Mouse (Mus musculus) intestine, embryonic 16.5 days (tissue): ENCODE measurements around the gene BC048507. TPM values are rescaled to one million over a fixed set of nuclear protein-coding genes. Genes with fewer than 3 reads are reported as not detected.
"Not testable (repeated sequence)": the region's sequence is repeated elsewhere in the genome, so short reads cannot be mapped to it uniquely, and the experiment has no call there.

ENCODE experiments used
- ATAC-seq: fragments of 200-750 bp; cut with Nextera tagmentation; 2 replicates; pipeline ENCODE4 v1.8.0; 2017; ENCODE audit warnings: moderate TSS enrichment, moderate library complexity
- H3K27ac ChIP-seq: fragments of 300-500 bp; sonication (generic); 2 replicates; pipeline ENCODE4 v1.5.1; 2014; ENCODE audit warnings: mild to moderate bottlenecking, low read length
- H3K27me3 ChIP-seq: fragments of 300-500 bp; sonication (generic); replicated peaks from 2 replicates; pipeline ENCODE4 v1.6.1; 2014; ENCODE audit warnings: low read length, control low read depth, mixed read lengths; ENCODE audit not compliant: control insufficient read depth, insufficient read depth
- H3K36me3 ChIP-seq: fragments of 300-500 bp; sonication (generic); 2 replicates; pipeline ENCODE4 v1.6.1; 2014; ENCODE audit warnings: low read length, control low read depth; ENCODE audit not compliant: control insufficient read depth, insufficient read depth
- H3K4me1 ChIP-seq: fragments of 300-500 bp; sonication (generic); 2 replicates; pipeline ENCODE4 v1.6.1; 2014; ENCODE audit warnings: low read length, control low read depth, mixed read lengths; ENCODE audit not compliant: control insufficient read depth, insufficient read depth
- H3K4me2 ChIP-seq: fragments of 300-500 bp; sonication (generic); 2 replicates; pipeline ENCODE4 v1.6.1; 2014; ENCODE audit warnings: low read depth, low read length, control low read depth
- H3K4me3 ChIP-seq: fragments of 300-500 bp; sonication (generic); 2 replicates; pipeline ENCODE4 v1.5.1; 2014; ENCODE audit warnings: mild to moderate bottlenecking, low read length
- H3K9ac ChIP-seq: fragments of 300-500 bp; sonication (generic); 2 replicates; pipeline ENCODE4 v1.6.1; 2014; ENCODE audit warnings: low read depth, low read length
- H3K9me3 ChIP-seq: fragments of 300-500 bp; sonication (generic); 2 replicates; pipeline ENCODE4 v1.6.1; 2016; ENCODE audit warnings: low read length, control low read depth; ENCODE audit not compliant: control insufficient read depth
- WGBS: fragments of 180-500 bp; shearing (Covaris S2); extraction: QIAGEN DNeasy Blood & Tissue Kit; methylation state at CpG from one replicate; pipeline ENCODE4 v1.1.7; 2014; 5-methylcytosine and 5-hydroxymethylcytosine counted together
- polyA plus RNA-seq: library from polyadenylated mRNA; unstranded; fragments of >200 nt; fragmentation: Nextera tagmentation; extraction: Ambion mirVana; gene quantifications from 2 replicates; pipeline ENCODE4 v1.2.1, GENCODE M21; 2015

The BC048507 gene
- polyA plus RNA-seq: not detected in 2 replicates

DNA sequence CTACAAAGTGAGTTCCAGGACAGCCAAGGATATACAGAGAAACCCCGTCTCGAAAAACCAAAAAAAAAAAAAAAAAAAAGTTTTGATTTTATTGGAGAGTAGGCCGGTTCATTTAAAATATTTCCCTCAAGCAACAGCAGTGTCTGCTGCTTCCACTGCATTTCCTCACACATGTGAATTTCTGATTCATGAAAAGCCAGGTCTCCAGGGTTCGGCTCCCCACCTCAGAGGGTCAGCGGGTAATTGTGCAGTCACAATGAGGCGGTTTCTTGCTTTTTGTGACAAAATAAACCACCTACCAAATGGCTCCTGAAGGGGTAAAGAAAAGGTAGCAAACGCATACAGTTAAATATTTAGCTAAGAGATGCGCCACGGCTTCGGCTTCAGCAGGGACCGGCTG, at the start of gene BC048507:
TSS of gene BC048507 (plus strand) at position 301 of the 400 bp plus-strand sequence.
- H3K4me2 ChIP-seq: no peak within 1 kb of the TSS
- H3K9ac ChIP-seq: no peak within 1 kb of the TSS
- H3K9me3 ChIP-seq: no peaks in the 10 kb centered on the region
- no peak within 1 kb of the TSS for H3K4me3 ChIP-seq
- no peaks in the 10 kb centered on the region for H3K4me1 ChIP-seq
- H3K27ac ChIP-seq: no peak within 1 kb of the TSS
- 74% methylated on average over 11 of the region's 11 CpGs for WGBS
- ATAC-seq: no peak
- H3K27me3 ChIP-seq: no peaks in the 10 kb centered on the region
- no peaks in the 10 kb centered on the region for H3K36me3 ChIP-seq

DNA sequence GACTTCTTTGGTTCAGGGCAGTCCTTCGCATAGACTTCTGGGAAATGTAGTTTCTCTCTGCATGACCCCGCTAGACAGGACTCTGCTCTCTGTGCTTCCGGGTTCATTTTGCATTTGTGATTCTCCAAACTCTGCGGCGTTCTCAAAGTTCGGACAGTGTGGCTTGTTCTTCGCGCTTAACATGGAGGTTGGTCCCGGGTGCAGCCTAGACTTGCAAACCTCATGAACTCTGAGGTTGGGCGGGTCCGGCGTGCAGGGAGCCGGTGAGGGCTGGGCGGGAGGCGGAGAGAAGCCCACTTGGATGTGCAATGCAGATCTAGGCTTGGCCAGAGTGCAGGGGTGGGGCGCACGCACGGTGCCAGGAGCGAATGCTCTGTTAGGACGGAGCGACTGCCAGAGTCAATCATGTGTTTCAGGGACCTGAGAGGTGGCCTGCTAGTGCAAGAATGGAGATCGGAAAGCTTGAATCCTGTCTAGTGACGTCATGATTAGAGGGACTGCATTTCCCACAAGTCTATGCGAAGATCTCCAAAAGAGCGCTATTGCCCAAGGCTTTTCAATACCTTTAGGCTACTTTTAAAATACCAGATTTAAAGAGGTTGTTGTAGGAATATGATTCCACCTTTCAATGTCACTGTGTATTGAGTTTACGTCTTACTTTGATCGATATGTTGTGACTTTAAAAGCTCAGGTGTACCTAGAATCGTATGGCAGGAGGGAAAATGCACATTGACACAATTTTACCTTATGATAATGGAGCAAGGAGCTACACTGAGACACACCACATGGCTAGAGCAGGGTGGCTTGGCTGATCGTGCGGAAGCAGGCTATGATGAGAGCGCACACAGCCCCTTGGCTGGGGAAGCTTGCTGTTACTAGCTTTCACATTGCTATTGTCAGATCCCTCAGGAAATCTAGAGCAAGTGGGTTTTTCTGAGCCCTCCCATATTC, 49.1 kb upstream of the BC048507 start, which contains the start of gene Zfp273:
TSS of gene Zfp273 (plus strand) at position 31 of the 951 bp plus-strand sequence.
- Histone ChIP-seq H3K4me1 (no peaks in the 10 kb centered on the region), H3K27me3 (no peaks in the 10 kb centered on the region), H3K4me3 (peak within 1 kb of the TSS; percentile 64), H3K9me3 (no peaks in the 10 kb centered on the region), H3K36me3 (no peaks in the 10 kb centered on the region), H3K4me2 (peak within 1 kb of the TSS; percentile 89), H3K27ac (peak within 1 kb of the TSS; percentile 82), H3K9ac (peak within 1 kb of the TSS; percentile 71)
- 3% methylated on average over 31 of the region's 31 CpGs for WGBS
- ATAC-seq: peak; percentile 99

DNA sequence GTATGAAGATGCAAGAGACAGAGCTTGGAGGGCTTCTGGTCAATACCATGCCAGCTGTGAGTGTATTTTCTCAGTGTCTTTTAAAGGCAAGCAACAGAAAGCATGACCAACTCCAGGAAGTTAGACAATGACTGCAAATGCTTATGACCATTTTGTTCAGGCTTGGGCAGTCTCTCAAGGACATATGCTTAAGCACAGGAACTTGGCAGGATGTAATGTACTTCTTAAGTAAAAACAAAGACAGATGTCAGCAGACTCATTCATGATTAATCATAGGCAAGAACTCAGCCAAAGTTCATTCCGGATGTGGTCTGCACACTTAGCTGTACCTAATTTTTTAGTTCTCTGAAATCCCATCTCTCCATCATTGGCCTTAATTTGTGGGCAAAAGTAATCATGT, 44.5 kb upstream of the BC048507 start:
- WGBS: 80% methylated on average over 1 of the region's 1 CpGs

DNA sequence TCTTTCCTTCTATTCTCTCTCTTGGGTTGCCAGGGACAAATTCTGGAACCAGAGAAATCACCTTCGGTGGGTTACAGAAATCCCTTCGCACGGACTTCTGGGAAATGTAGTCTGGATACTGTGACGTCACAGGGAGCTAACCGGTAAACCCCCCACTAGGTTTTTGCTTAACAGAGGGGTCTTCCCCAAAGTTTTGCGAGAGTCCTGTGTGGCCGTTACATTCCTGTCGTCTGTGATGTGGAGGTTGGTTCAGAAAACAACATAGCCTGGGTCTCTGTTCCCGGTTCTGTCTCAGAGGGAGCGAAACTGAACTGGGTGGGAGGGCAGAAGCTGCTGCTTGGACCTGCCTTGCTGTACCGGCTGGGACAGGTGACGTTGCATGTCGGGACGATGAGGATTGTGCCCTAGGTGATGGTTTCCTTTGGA, 32.2 kb upstream of the BC048507 start, which contains the start of gene Gm10037:
TSS of gene Gm10037 (plus strand) at position 196 of the 426 bp plus-strand sequence.
- ATAC-seq: peak; percentile 86
- H3K4me3 ChIP-seq: peak within 1 kb of the TSS; percentile 63
- H3K27ac ChIP-seq: no peak within 1 kb of the TSS
- H3K9ac ChIP-seq: peak within 1 kb of the TSS; percentile 76
- peak within 1 kb of the TSS; percentile 72 for H3K4me2 ChIP-seq
- H3K36me3 ChIP-seq: no peaks in the 10 kb centered on the region
- no peaks in the 10 kb centered on the region for H3K4me1 ChIP-seq
- WGBS: 3% methylated on average over 14 of the region's 14 CpGs
- no peaks in the 10 kb centered on the region for H3K27me3 ChIP-seq
- no peaks in the 10 kb centered on the region for H3K9me3 ChIP-seq

More for the DNA sequence above, 44.5 kb upstream of the BC048507 start:
- no peak overlapping the region for H3K4me3 ChIP-seq
- no peak overlapping the region for H3K4me2 ChIP-seq
- no peaks in the 10 kb centered on the region; the same call in 1 of the 2 replicates for H3K36me3 ChIP-seq
- H3K27me3 ChIP-seq: no peaks in the 10 kb centered on the region
- no peaks in the 10 kb centered on the region for H3K4me1 ChIP-seq
- ATAC-seq: no peak
- H3K9ac ChIP-seq: no peak overlapping the region
- no peaks in the 10 kb centered on the region for H3K9me3 ChIP-seq
- H3K27ac ChIP-seq: no peak overlapping the region

DNA sequence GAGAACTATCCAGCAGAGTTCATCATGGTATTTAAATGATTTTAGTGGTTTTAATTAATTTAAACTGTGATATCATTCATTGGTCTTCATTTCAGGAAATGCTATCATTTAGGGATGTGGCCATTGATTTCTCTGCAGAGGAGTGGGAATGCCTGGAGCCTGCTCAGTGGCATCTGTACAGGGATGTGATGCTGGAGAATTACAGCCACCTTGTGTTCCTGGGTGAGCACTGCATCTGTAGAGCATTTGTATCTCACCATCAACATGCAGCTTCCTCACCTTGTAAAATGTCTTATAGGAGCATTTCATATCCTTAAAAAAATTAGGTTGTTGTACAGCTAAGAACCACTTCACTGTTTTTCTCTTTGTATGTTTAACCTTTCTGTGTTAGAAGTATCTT, 30.0 kb upstream of the BC048507 start:
- H3K9me3 ChIP-seq, ATAC-seq: not testable (repeated sequence)

DNA sequence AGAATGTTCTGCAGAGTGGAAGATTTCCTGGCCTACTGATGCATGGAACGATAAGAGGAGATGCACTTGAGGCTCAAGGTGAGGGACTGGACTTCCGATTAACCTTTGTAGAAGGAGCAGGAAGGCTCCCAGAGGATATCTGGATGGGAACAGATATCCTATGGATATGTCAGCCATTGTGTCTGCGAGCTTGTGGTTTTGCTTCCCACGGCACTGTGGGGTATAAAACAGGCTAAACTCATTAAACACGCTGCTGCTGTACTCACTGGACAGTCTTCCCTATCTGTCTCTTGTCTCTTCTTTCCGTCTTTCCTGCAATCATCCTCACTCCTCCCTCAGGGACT, 19.4 kb upstream of the BC048507 start:
- peak overlapping the region; percentile 43; the same call in 1 of the 2 replicates for H3K4me3 ChIP-seq
- no peaks in the 10 kb centered on the region for H3K36me3 ChIP-seq
- H3K9ac ChIP-seq: peak overlapping the region; percentile 46
- 40% methylated on average over 6 of the region's 6 CpGs for WGBS
- no peaks in the 10 kb centered on the region for H3K9me3 ChIP-seq
- no peaks in the 10 kb centered on the region for H3K27me3 ChIP-seq
- no peak for ATAC-seq
- no peak overlapping the region for H3K27ac ChIP-seq
- no peaks in the 10 kb centered on the region for H3K4me1 ChIP-seq
- peak overlapping the region; percentile 57 for H3K4me2 ChIP-seq

More for the DNA sequence above, 30.0 kb upstream of the BC048507 start:
- not testable (repeated sequence) for H3K27me3 ChIP-seq, H3K4me3 ChIP-seq, H3K9ac ChIP-seq, H3K27ac ChIP-seq, H3K36me3 ChIP-seq, H3K4me2 ChIP-seq, H3K4me1 ChIP-seq

DNA sequence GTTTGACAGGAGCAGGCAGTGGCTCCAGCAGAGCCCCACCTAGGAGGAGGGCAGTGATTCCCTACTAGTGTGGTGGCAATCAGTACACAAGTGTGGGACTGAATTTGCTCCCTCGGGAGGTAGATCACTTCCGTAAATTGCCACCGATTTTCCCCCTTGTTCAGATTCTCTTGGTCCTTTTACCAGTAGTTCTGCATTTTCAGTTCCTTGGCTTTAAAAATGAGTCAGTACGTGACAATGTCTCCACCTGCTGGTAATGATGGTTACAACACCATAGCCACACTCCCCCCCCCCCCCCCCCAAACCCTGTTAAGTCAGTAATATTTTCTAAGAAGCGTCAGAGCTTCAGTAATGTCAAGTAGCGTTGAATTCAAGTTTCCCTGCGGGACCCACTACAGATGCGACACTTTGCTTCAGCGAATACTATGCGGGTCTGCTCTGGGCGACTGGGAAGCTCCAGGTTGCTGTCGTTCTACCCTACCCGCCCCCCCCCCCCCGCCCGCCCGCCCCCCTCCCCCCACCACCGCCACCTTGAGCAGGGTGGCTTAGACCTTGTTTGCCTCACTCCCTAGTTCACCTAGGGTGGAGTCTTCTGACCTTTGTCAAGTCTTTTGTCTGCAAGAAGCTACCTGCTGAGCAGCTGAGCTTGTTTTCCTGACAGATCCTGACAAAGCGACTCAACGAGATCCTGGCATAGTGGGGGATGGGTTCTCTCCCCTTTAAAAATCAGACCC, 18.8 kb upstream of the BC048507 start:
- Histone ChIP-seq H3K4me3 (peak overlapping the region; percentile 43), H3K27ac (no peak overlapping the region), H3K9ac (peak overlapping the region; percentile 46), H3K4me1 (no peaks in the 10 kb centered on the region), H3K27me3 (no peaks in the 10 kb centered on the region), H3K4me2 (peak overlapping the region; percentile 57), H3K9me3 (no peaks in the 10 kb centered on the region), H3K36me3 (no peaks in the 10 kb centered on the region)
- under 1% methylated on average over 13 of the region's 19 CpGs for WGBS
- peak; percentile 81 for ATAC-seq

DNA sequence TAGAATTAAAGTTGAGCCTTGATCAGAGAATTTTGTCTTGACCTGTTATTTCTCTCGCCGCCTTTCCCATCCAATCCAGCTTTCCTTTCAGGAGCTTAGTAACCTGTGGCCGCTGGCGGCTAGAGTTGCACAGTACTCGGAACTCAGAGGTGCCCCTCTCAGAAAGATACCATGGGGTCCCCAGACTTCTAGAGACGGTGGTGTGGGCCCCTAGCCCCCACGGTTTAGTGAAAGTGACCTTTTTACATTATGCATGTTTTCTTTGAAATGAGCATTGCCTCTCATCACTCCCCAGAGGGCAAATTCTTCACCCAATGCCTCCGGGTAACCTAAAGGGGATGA, 18.3 kb upstream of the BC048507 start:
- Histone ChIP-seq H3K36me3 (no peaks in the 10 kb centered on the region), H3K9ac (peak overlapping the region; percentile 46; the same call in 1 of the 2 replicates), H3K27ac (no peak overlapping the region), H3K27me3 (no peaks in the 10 kb centered on the region), H3K4me2 (peak overlapping the region; percentile 57), H3K4me1 (no peaks in the 10 kb centered on the region), H3K4me3 (peak overlapping the region; percentile 43), H3K9me3 (no peaks in the 10 kb centered on the region)
- WGBS: 25% methylated on average over 8 of the region's 8 CpGs
- ATAC-seq: peak; percentile 52

DNA sequence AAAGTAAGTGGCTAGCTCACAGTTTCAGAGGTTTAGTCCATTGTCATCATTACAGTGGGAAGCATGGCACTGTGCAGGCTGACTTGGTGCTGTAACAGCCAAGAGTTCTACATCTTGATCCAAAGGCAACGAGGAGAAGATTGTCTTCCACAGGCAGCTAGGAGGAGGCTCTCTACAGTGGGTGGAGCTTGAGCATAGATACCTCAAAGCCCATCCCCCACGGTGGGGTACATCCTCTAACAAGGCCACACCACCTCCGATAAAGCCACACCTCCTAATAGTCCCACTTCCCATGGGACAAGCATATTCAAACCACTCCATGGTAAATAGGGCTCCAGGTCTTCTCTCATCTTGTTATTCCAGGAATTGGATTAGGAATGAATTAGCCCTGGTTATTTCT, 12.8 kb upstream of the BC048507 start:
- Histone ChIP-seq H3K9ac (no peak overlapping the region), H3K4me2 (no peak overlapping the region), H3K27me3 (no peaks in the 10 kb centered on the region), H3K4me1 (no peaks in the 10 kb centered on the region), H3K9me3 (no peaks in the 10 kb centered on the region), H3K36me3 (no peaks in the 10 kb centered on the region), H3K4me3 (no peak overlapping the region), H3K27ac (no peak overlapping the region)
- no peak for ATAC-seq
- 77% methylated on average over 3 of the region's 3 CpGs for WGBS
